Mouse (Mus musculus) liver, embryonic 14.5 days (tissue): ENCODE measurements around the gene Agxt2.

Experiments
- CTCF ChIP-seq: IDR thresholded peaks from 2 replicates; pipeline ENCODE4 v1.5.1; 2016; ENCODE audit warnings: antibody characterized with exemption, low read depth, control low read depth
- EP300 ChIP-seq: IDR thresholded peaks from 2 replicates; pipeline ENCODE4 v1.6.1; 2016; ENCODE audit warnings: antibody characterized with exemption, low read depth

DNA sequence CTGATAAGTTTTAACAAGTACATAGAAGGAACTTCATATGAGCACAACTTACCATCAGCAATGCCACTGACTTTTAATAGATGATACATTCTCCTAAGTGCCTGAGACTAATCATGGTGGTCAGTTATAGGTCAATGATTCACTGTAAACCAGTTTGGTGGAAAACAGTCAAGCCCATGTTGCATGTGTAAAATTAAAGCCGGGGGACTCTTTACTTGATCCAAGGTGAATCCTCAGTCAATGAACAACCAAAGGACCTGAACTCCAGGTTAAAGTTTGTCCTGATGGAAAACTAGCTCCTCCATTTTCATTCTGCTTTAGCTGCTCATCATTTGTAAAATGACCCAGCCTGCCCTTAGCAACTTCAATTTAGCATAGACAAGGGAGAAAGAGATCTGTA, 25.8 kb upstream of the Agxt2 start:
- no peak for TF ChIP-seq CTCF
- TF ChIP-seq EP300 = no peak
